Mouse (Mus musculus) heart, embryonic 12.5 days (tissue): ENCODE data around the gene Cd82. TPM values are rescaled to one million over a fixed set of nuclear protein-coding genes. Genes with fewer than 3 reads are reported as not detected.
A peak's percentile ranks its signal among the peaks of the same experiment; 100 is the strongest.

Experiments
- ATAC-seq: fragments of 200-750 bp; cut with Nextera tagmentation; 2 replicates; pipeline ENCODE4 v1.8.0; 2017; ENCODE audit warnings: moderate TSS enrichment, moderate library complexity; ENCODE audit not compliant: insufficient number of reproducible peaks, low FRiP score
- H3K27ac ChIP-seq: fragments of 300-500 bp; sonication (generic); 2 replicates; pipeline ENCODE4 v1.5.1; 2016; ENCODE audit warnings: mild to moderate bottlenecking, moderate library complexity; ENCODE audit not compliant: poor library complexity, severe bottlenecking
- H3K27me3 ChIP-seq: fragments of 300-500 bp; sonication (generic); replicated peaks from 2 replicates; pipeline ENCODE4 v1.6.1; 2016; ENCODE audit warnings: mild to moderate bottlenecking, moderate library complexity
- H3K36me3 ChIP-seq: fragments of 300-500 bp; sonication (generic); 2 replicates; pipeline ENCODE4 v1.6.1; 2016; ENCODE audit warnings: mild to moderate bottlenecking, moderate library complexity
- H3K4me1 ChIP-seq: fragments of 300-500 bp; sonication (generic); replicated peaks from 2 replicates; pipeline ENCODE4 v1.6.1; 2016; ENCODE audit warnings: mild to moderate bottlenecking
- H3K4me2 ChIP-seq: fragments of 300-500 bp; sonication (generic); 2 replicates; pipeline ENCODE4 v1.6.1; 2016; ENCODE audit warnings: mild to moderate bottlenecking, moderate library complexity
- H3K4me3 ChIP-seq: fragments of 300-500 bp; sonication (generic); 2 replicates; pipeline ENCODE4 v1.5.1; 2016; ENCODE audit warnings: mild to moderate bottlenecking
- H3K9ac ChIP-seq: fragments of 300-500 bp; sonication (generic); 2 replicates; pipeline ENCODE4 v1.6.1; 2016; ENCODE audit warnings: mild to moderate bottlenecking, moderate library complexity
- H3K9me3 ChIP-seq: fragments of 300-500 bp; sonication (generic); replicated peaks from 2 replicates; pipeline ENCODE4 v1.6.1; 2016; ENCODE audit warnings: mild to moderate bottlenecking, moderate library complexity
- whole genome bisulfite sequencing: fragments of 180-500 bp; shearing (Covaris S2); methylation state at CpG from one replicate; pipeline ENCODE4 v1.1.7; 2016; 5-methylcytosine and 5-hydroxymethylcytosine counted together
- polyA plus RNA-seq: library from polyadenylated mRNA; unstranded; fragments of >200 nt; fragmentation: Nextera tagmentation; extraction: Ambion mirVana; gene quantifications from 2 replicates; pipeline ENCODE4 v1.2.1, GENCODE M21; 2016

Gene Cd82
- 18.3 and 19.6 TPM in 2 replicates for polyA plus RNA-seq

GRCm38 (mm10) chr2:93462760-93463159 is at the start of gene Cd82:
Gene Cd82, minus strand, starts transcription at chr2:93463140.
- Histone ChIP-seq H3K4me2 (peak within 1 kb of the TSS; percentile 93), H3K9ac (peak within 1 kb of the TSS; percentile 74), H3K9me3 (no peaks in the 10 kb centered on the region), H3K27ac (peak within 1 kb of the TSS; percentile 39; the same call in 1 of the 2 replicates), H3K27me3 (peaks cover 14% of the 10 kb centered on the region), H3K4me3 (peak within 1 kb of the TSS; percentile 59), H3K4me1 (peaks cover 30% of the 10 kb centered on the region), H3K36me3 (no peaks in the 10 kb centered on the region)
- ATAC-seq: peak; percentile 80
- WGBS: 3% methylated on average over 20 of the region's 20 CpGs

GRCm38 (mm10) chr2:93512130-93512529 is 49.2 kb upstream of the Cd82 start:
- Histone ChIP-seq H3K4me2 (no peak overlapping the region), H3K36me3 (no peaks in the 10 kb centered on the region), H3K4me1 (peaks cover 4% of the 10 kb centered on the region; the same call in 1 of the 2 replicates), H3K27me3 (no peaks in the 10 kb centered on the region; the same call in 1 of the 2 replicates), H3K4me3 (no peak overlapping the region), H3K9me3 (no peaks in the 10 kb centered on the region), H3K27ac (no peak overlapping the region), H3K9ac (no peak overlapping the region)
- no peak for ATAC-seq
- WGBS: 52% methylated on average over 7 of the region's 7 CpGs

GRCm38 (mm10) chr2:93510839-93511238 is 47.9 kb upstream of the Cd82 start:
- Histone ChIP-seq H3K27me3 (no peaks in the 10 kb centered on the region; the same call in 1 of the 2 replicates), H3K9me3 (no peaks in the 10 kb centered on the region), H3K9ac (no peak overlapping the region), H3K36me3 (no peaks in the 10 kb centered on the region), H3K4me1 (peaks cover 4% of the 10 kb centered on the region; the same call in 1 of the 2 replicates), H3K4me2 (no peak overlapping the region), H3K27ac (no peak overlapping the region), H3K4me3 (no peak overlapping the region)
- WGBS: 84% methylated on average over 1 of the region's 1 CpGs
- no peak for ATAC-seq

- H3K9me3 ChIP-seq: no peaks in the 10 kb centered on the region
These were observed 47.1 kb upstream of the Cd82 start for GRCm38 (mm10) chr2:93509777-93510750.

GRCm38 (mm10) chr2:93505091-93505490 is 42.2 kb upstream of the Cd82 start:
- H3K4me3 ChIP-seq: no peak overlapping the region
- H3K36me3 ChIP-seq: no peaks in the 10 kb centered on the region
- no peak overlapping the region for H3K4me2 ChIP-seq
- no peaks in the 10 kb centered on the region for H3K4me1 ChIP-seq
- no peak for ATAC-seq
- no peak overlapping the region for H3K9ac ChIP-seq
- WGBS: 77% methylated on average over 6 of the region's 6 CpGs
- H3K27ac ChIP-seq: no peak overlapping the region
- no peaks in the 10 kb centered on the region for H3K9me3 ChIP-seq
- peaks cover 6% of the 10 kb centered on the region for H3K27me3 ChIP-seq

More at GRCm38 (mm10) chr2:93509777-93510750, 47.1 kb upstream of the Cd82 start:
- Histone ChIP-seq H3K4me2 (no peak overlapping the region), H3K27me3 (no peaks in the 10 kb centered on the region; the same call in 1 of the 2 replicates), H3K4me3 (no peak overlapping the region), H3K36me3 (no peaks in the 10 kb centered on the region), H3K27ac (no peak overlapping the region), H3K4me1 (peaks cover 4% of the 10 kb centered on the region; the same call in 1 of the 2 replicates), H3K9ac (no peak overlapping the region)
- no peak for ATAC-seq
- 74% methylated on average over 12 of the region's 12 CpGs for WGBS

- no peaks in the 10 kb centered on the region for H3K4me1 ChIP-seq
- H3K27ac ChIP-seq: no peak overlapping the region
- ATAC-seq: no peak
- WGBS: 65% methylated on average over 4 of the region's 4 CpGs
- peaks cover 6% of the 10 kb centered on the region for H3K27me3 ChIP-seq
- H3K4me2 ChIP-seq: no peak overlapping the region
- H3K9ac ChIP-seq: no peak overlapping the region
- H3K36me3 ChIP-seq: no peaks in the 10 kb centered on the region
- H3K9me3 ChIP-seq: no peaks in the 10 kb centered on the region
- no peak overlapping the region for H3K4me3 ChIP-seq
These were observed 40.4 kb upstream of the Cd82 start for GRCm38 (mm10) chr2:93503353-93503752.

- Histone ChIP-seq H3K27ac (no peak overlapping the region), H3K4me1 (no peaks in the 10 kb centered on the region), H3K4me3 (no peak overlapping the region), H3K4me2 (no peak overlapping the region), H3K9me3 (no peaks in the 10 kb centered on the region), H3K9ac (no peak overlapping the region), H3K27me3 (peaks cover 6% of the 10 kb centered on the region), H3K36me3 (no peaks in the 10 kb centered on the region)
- ATAC-seq: no peak
- 72% methylated on average over 10 of the region's 10 CpGs for WGBS
These were observed 38.4 kb upstream of the Cd82 start for GRCm38 (mm10) chr2:93501303-93501702.

- no peak overlapping the region for H3K9ac ChIP-seq
- no peaks in the 10 kb centered on the region for H3K9me3 ChIP-seq
- no peak overlapping the region for H3K4me2 ChIP-seq
- 73% methylated on average over 5 of the region's 5 CpGs for WGBS
- peaks cover 13% of the 10 kb centered on the region for H3K27me3 ChIP-seq
- H3K4me3 ChIP-seq: no peak overlapping the region
- H3K4me1 ChIP-seq: no peaks in the 10 kb centered on the region
- no peak for ATAC-seq
- H3K27ac ChIP-seq: no peak overlapping the region
- H3K36me3 ChIP-seq: no peaks in the 10 kb centered on the region
These were observed 34.3 kb upstream of the Cd82 start for GRCm38 (mm10) chr2:93497221-93497620.

GRCm38 (mm10) chr2:93495170-93495569 is 32.2 kb upstream of the Cd82 start:
- peaks cover 18% of the 10 kb centered on the region; the same call in 1 of the 2 replicates for H3K27me3 ChIP-seq
- no peak overlapping the region for H3K4me2 ChIP-seq
- no peaks in the 10 kb centered on the region for H3K4me1 ChIP-seq
- H3K9me3 ChIP-seq: no peaks in the 10 kb centered on the region
- no peak overlapping the region for H3K9ac ChIP-seq
- no peak for ATAC-seq
- H3K27ac ChIP-seq: no peak overlapping the region
- no peak overlapping the region for H3K4me3 ChIP-seq
- 83% methylated on average over 3 of the region's 3 CpGs for WGBS
- H3K36me3 ChIP-seq: no peaks in the 10 kb centered on the region

GRCm38 (mm10) chr2:93493541-93493940 is 30.6 kb upstream of the Cd82 start:
- WGBS: 67% methylated on average over 3 of the region's 3 CpGs
- Histone ChIP-seq H3K4me3 (no peak overlapping the region), H3K9ac (no peak overlapping the region), H3K27ac (no peak overlapping the region), H3K9me3 (no peaks in the 10 kb centered on the region), H3K27me3 (peaks cover 34% of the 10 kb centered on the region), H3K36me3 (no peaks in the 10 kb centered on the region), H3K4me1 (0 out of 2 replicates have a peak, but pooled peaks cover 5% of the 10 kb centered on the region), H3K4me2 (no peak overlapping the region)
- ATAC-seq: no peak

- Histone ChIP-seq H3K36me3 (no peaks in the 10 kb centered on the region), H3K27ac (no peak overlapping the region), H3K4me2 (no peak overlapping the region), H3K9me3 (no peaks in the 10 kb centered on the region), H3K27me3 (peaks cover 42% of the 10 kb centered on the region), H3K4me3 (no peak overlapping the region), H3K9ac (no peak overlapping the region), H3K4me1 (0 out of 2 replicates have a peak, but pooled peaks cover 5% of the 10 kb centered on the region)
- ATAC-seq: no peak
- WGBS: 87% methylated on average over 2 of the region's 2 CpGs
These were observed 27.6 kb upstream of the Cd82 start for GRCm38 (mm10) chr2:93490516-93490915.
